Mouse (Mus musculus): ENCODE measurements around the gene Ice2. TPM values are rescaled to one million over a fixed set of nuclear protein-coding genes. Genes with fewer than 3 reads are reported as not detected.
A peak's percentile ranks its signal among the peaks of the same experiment; 100 is the strongest.

The Ice2 gene
- 44.6 and 44.9 TPM in 2 replicates for total RNA-seq (2014; fragmentation: Nextera tagmentation)
- total RNA-seq (2017), result 22.8 and 29.1 TPM in 2 replicates
- polyA plus RNA-seq (2012), result 0.99 TPM in 2 replicates

DNA sequence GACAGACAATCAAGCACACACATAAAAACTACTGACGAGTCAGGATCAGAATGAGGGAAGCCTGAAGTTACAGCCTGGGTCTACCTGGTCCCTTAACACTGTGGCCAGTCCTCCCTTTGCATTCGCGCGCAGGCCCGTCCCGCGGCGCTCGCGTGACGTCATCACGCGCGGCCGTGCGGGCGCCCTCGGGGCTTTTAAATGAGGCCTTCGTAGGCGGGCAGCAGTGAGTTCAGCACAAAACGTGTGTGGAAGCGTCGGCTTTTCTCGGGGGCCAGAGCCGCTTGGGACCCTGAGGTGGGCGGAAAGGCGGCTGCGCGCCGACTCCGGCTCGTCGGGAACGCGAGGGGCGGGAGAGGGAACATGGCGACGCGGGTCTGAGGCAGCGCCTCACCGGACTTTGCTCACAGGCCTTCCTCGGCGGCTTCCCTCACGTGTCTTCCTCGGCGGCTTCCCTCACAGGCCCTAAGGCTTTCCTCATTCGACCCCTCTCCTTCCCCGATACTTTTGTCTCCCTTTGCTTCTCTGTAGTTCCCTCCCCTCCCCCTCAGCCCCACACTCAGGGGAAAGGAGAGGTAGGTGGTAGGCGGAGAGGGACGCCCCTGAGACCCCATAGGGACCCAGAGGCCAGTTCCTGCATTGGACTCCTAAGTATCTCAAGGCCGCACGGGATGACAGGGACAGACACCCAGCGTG lies at the start of gene Ice2:
Gene Ice2 (plus strand): TSS at position 147 of the 693 bp plus-strand sequence.
- H3K27me3 ChIP-seq (ENCODE audit: insufficient read depth, low read length), result no peaks in the 10 kb centered on the region
- peak within 1 kb of the TSS; percentile 94 for H3K4me3 ChIP-seq (ENCODE audit: low read depth, low read length)
- no peak for TF ChIP-seq CTCF (IDR thresholded peaks at IDR 0.05; ENCODE audit: low read depth, low read length)
- no peak for TF ChIP-seq GATA1 (IDR thresholded peaks at IDR 0.05; ENCODE audit: borderline replicate concordance, low read length)
- TF ChIP-seq POLR2AphosphoS5 (IDR thresholded peaks at IDR 0.05; ENCODE audit: insufficient replicate concordance, low read depth, low read length), result no peak
- TF ChIP-seq GATA2 (IDR thresholded peaks at IDR 0.05; ENCODE audit: borderline replicate concordance, low read depth, low read length), result no peak
- TF ChIP-seq TAL1 (conservative IDR thresholded peaks at IDR 0.05; ENCODE audit: low read depth, low read length), result no peak
- H3K9me3 ChIP-seq (replicated peaks), result no peaks in the 10 kb centered on the region
- peaks cover 18% of the 10 kb centered on the region for H3K4me1 ChIP-seq (ENCODE audit: insufficient read depth, low read depth, low read length)
- peak; percentile 82 for DNase-seq (ENCODE audit: low spot score)
- H3K36me3 ChIP-seq (replicated peaks), result peaks cover 15% of the 10 kb centered on the region
- peak; percentile 74 for ATAC-seq (ENCODE audit: extremely low read depth, insufficient number of reproducible peaks, low FRiP score, poor library complexity, severe bottlenecking)

DNA sequence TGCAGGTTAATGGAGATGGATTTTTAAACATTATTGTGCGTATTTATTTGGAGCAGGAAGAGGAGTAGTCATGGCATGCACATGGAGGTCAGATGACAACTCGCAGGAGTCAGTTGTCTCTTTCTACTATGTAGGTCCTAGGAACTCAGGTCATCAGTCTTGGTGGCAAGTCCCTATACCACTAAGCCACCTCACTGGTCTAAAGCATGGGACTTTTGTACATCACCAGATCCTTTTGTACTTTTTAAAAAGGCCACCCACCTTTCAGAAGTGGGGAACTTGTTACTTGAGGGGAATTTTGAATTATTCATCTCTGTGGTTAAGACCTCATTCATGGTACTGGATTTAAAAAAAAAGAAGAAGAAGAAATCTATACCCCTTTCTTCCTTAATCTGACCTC lies 48.2 kb upstream of the Ice2 start:
- Histone ChIP-seq H3K9me3 (replicated peaks) (no peaks in the 10 kb centered on the region), H3K27me3 (ENCODE audit: insufficient read depth, low read length) (peaks cover 6% of the 10 kb centered on the region), H3K4me1 (ENCODE audit: insufficient read depth, low read depth, low read length) (no peaks in the 10 kb centered on the region), H3K4me3 (ENCODE audit: low read depth, low read length) (no peak overlapping the region), H3K36me3 (replicated peaks) (no peaks in the 10 kb centered on the region)
- no peak for DNase-seq (ENCODE audit: low spot score)
- TF ChIP-seq TAL1 (conservative IDR thresholded peaks at IDR 0.05; ENCODE audit: low read depth, low read length), result no peak
- TF ChIP-seq CTCF (IDR thresholded peaks at IDR 0.05; ENCODE audit: low read depth, low read length), result no peak
- TF ChIP-seq POLR2AphosphoS5 (IDR thresholded peaks at IDR 0.05; ENCODE audit: insufficient replicate concordance, low read depth, low read length), result no peak
- no peak for TF ChIP-seq GATA1 (IDR thresholded peaks at IDR 0.05; ENCODE audit: borderline replicate concordance, low read length)
- TF ChIP-seq GATA2 (IDR thresholded peaks at IDR 0.05; ENCODE audit: borderline replicate concordance, low read depth, low read length), result no peak
- no peak for ATAC-seq (ENCODE audit: extremely low read depth, insufficient number of reproducible peaks, low FRiP score, poor library complexity, severe bottlenecking)

DNA sequence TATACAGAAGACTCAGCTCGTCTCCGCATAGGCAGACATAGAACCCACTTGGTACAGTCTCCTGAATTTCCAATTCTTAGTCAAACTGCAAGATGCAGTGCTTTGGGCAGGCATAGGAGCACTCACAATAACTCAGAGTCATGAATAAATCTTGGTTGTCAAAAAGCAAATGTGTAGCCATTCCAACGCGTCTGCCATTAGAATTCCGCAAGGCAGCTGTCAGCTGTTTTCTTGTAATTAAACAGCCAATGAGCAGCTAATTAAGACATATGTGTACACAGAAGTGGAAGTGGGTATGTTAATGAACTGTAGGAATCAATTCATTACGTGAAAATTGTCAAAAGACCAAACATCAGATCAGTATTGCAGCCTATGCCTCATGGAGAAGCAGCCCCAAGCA lies 43.5 kb upstream of the Ice2 start:
- DNase-seq (ENCODE audit: low spot score) (no peak), ATAC-seq (ENCODE audit: extremely low read depth, insufficient number of reproducible peaks, low FRiP score, poor library complexity, severe bottlenecking) (no peak)
- peaks cover 13% of the 10 kb centered on the region for H3K27me3 ChIP-seq (ENCODE audit: insufficient read depth, low read length)
- no peak for TF ChIP-seq TAL1 (conservative IDR thresholded peaks at IDR 0.05; ENCODE audit: low read depth, low read length)
- no peak for TF ChIP-seq GATA2 (IDR thresholded peaks at IDR 0.05; ENCODE audit: borderline replicate concordance, low read depth, low read length)
- TF ChIP-seq GATA1 (IDR thresholded peaks at IDR 0.05; ENCODE audit: borderline replicate concordance, low read length), result no peak
- no peak for TF ChIP-seq CTCF (IDR thresholded peaks at IDR 0.05; ENCODE audit: low read depth, low read length)
- no peak for TF ChIP-seq POLR2AphosphoS5 (IDR thresholded peaks at IDR 0.05; ENCODE audit: insufficient replicate concordance, low read depth, low read length)
- no peaks in the 10 kb centered on the region for H3K36me3 ChIP-seq (replicated peaks)
- H3K9me3 ChIP-seq (replicated peaks), result no peaks in the 10 kb centered on the region
- H3K4me1 ChIP-seq (ENCODE audit: insufficient read depth, low read depth, low read length), result 0 out of 2 replicates have a peak, but pooled peaks cover 2% of the 10 kb centered on the region
- no peak overlapping the region for H3K4me3 ChIP-seq (ENCODE audit: low read depth, low read length)

DNA sequence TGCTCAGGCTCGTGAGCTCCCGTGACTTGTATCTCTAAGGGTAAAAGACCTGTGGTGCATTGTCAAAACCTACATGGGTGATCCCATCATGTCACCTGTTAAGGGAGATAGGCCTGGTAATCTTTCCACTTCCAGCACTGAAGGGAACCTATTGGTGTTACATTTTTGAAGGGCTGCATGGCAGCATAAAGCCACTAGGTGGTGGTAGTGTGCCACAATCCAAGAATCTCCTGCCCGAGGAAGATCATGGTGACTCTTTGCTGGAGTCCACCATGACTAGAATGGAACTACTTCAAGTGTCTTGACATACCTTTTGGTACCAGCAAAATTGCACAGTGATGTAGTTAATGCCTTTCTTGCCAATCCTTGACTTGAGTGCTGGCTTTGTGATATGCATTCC lies 39.9 kb upstream of the Ice2 start:
- H3K4me3 ChIP-seq (ENCODE audit: low read depth, low read length), result no peak overlapping the region
- no peaks in the 10 kb centered on the region for H3K9me3 ChIP-seq (replicated peaks)
- DNase-seq (ENCODE audit: low spot score) (peak; percentile 50), ATAC-seq (ENCODE audit: extremely low read depth, insufficient number of reproducible peaks, low FRiP score, poor library complexity, severe bottlenecking) (peak; percentile 49; the same call in 1 of the 2 replicates)
- no peak for TF ChIP-seq GATA2 (IDR thresholded peaks at IDR 0.05; ENCODE audit: borderline replicate concordance, low read depth, low read length)
- no peak for TF ChIP-seq POLR2AphosphoS5 (IDR thresholded peaks at IDR 0.05; ENCODE audit: insufficient replicate concordance, low read depth, low read length)
- no peak for TF ChIP-seq TAL1 (conservative IDR thresholded peaks at IDR 0.05; ENCODE audit: low read depth, low read length)
- peak; percentile 85 for TF ChIP-seq CTCF (IDR thresholded peaks at IDR 0.05; ENCODE audit: low read depth, low read length)
- no peak for TF ChIP-seq GATA1 (IDR thresholded peaks at IDR 0.05; ENCODE audit: borderline replicate concordance, low read length)
- H3K27me3 ChIP-seq (ENCODE audit: insufficient read depth, low read length), result peaks cover 14% of the 10 kb centered on the region; the same call in 1 of the 2 replicates
- no peaks in the 10 kb centered on the region for H3K36me3 ChIP-seq (replicated peaks)
- 0 out of 2 replicates have a peak, but pooled peaks cover 2% of the 10 kb centered on the region for H3K4me1 ChIP-seq (ENCODE audit: insufficient read depth, low read depth, low read length)

DNA sequence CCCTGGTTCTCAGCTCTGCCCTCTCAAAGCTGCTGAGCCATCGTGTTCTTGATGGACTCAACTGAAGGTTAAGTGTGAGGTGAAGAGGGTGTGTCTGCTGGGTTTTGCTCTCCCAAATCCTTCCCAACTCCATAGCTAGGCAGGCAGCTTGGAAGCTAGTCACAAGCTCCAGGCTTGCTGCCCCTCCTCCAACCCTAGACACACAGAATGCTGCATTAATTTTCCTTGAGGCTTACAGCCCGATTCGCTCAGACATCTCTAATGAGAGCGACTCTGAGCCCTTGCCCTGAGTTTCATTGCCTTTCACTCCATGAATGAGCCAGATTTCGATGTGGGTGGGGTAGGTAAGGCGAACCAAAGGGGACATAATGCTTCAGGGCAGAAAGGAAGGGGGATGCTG lies 38.9 kb upstream of the Ice2 start:
- Histone ChIP-seq H3K4me1 (ENCODE audit: insufficient read depth, low read depth, low read length) (0 out of 2 replicates have a peak, but pooled peaks cover 2% of the 10 kb centered on the region), H3K36me3 (replicated peaks) (no peaks in the 10 kb centered on the region), H3K4me3 (ENCODE audit: low read depth, low read length) (no peak overlapping the region), H3K9me3 (replicated peaks) (no peaks in the 10 kb centered on the region), H3K27me3 (ENCODE audit: insufficient read depth, low read length) (peaks cover 11% of the 10 kb centered on the region; the same call in 1 of the 2 replicates)
- TF ChIP-seq CTCF (IDR thresholded peaks at IDR 0.05; ENCODE audit: low read depth, low read length) (no peak), TAL1 (conservative IDR thresholded peaks at IDR 0.05; ENCODE audit: low read depth, low read length) (no peak), GATA2 (IDR thresholded peaks at IDR 0.05; ENCODE audit: borderline replicate concordance, low read depth, low read length) (no peak), POLR2AphosphoS5 (IDR thresholded peaks at IDR 0.05; ENCODE audit: insufficient replicate concordance, low read depth, low read length) (no peak), GATA1 (IDR thresholded peaks at IDR 0.05; ENCODE audit: borderline replicate concordance, low read length) (no peak)
- no peak for ATAC-seq (ENCODE audit: extremely low read depth, insufficient number of reproducible peaks, low FRiP score, poor library complexity, severe bottlenecking)
- DNase-seq (ENCODE audit: low spot score), result no peak

DNA sequence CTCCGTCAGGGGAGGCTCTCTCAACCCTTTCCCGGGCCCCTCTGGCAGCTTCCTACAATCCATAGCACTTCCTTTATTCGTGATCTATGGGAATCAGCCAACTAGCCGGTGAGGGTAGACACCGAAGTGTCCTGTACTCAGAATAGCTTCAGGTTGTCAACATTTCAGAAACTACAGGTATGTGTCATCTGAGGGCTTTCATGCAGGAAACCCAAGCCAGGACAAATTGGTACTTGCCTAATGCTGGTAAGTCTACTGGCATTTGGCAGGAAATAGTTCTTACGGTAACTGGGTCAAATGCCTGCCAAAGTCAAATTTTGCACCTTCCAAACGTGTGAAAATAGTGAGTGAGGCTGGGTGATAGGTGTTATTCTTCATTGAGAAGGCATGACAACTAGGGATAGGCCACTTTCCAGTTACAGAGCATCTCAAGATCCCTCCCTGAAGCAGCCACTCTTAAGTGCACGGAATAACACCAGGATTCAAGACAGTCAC lies 35.7 kb upstream of the Ice2 start:
- Histone ChIP-seq H3K36me3 (replicated peaks) (no peaks in the 10 kb centered on the region), H3K9me3 (replicated peaks) (no peaks in the 10 kb centered on the region), H3K4me3 (ENCODE audit: low read depth, low read length) (no peak overlapping the region), H3K27me3 (ENCODE audit: insufficient read depth, low read length) (peaks cover 18% of the 10 kb centered on the region; the same call in 1 of the 2 replicates), H3K4me1 (ENCODE audit: insufficient read depth, low read depth, low read length) (0 out of 2 replicates have a peak, but pooled peaks cover 2% of the 10 kb centered on the region)
- DNase-seq (ENCODE audit: low spot score) (no peak), ATAC-seq (ENCODE audit: extremely low read depth, insufficient number of reproducible peaks, low FRiP score, poor library complexity, severe bottlenecking) (no peak)
- no peak for TF ChIP-seq TAL1 (conservative IDR thresholded peaks at IDR 0.05; ENCODE audit: low read depth, low read length)
- TF ChIP-seq CTCF (IDR thresholded peaks at IDR 0.05; ENCODE audit: low read depth, low read length), result no peak
- no peak for TF ChIP-seq POLR2AphosphoS5 (IDR thresholded peaks at IDR 0.05; ENCODE audit: insufficient replicate concordance, low read depth, low read length)
- no peak for TF ChIP-seq GATA2 (IDR thresholded peaks at IDR 0.05; ENCODE audit: borderline replicate concordance, low read depth, low read length)
- no peak for TF ChIP-seq GATA1 (IDR thresholded peaks at IDR 0.05; ENCODE audit: borderline replicate concordance, low read length)
